Mouse (Mus musculus) kidney, adult 10 weeks (tissue): ENCODE results near the gene Loxl4. TPM values are rescaled to one million over a fixed set of nuclear protein-coding genes. Genes with fewer than 3 reads are reported as not detected.

Experiments used
- polyA plus RNA-seq: library from polyadenylated mRNA; stranded (reverse); fragments of 350-450 nt; fragmentation: Illumina TruSeq; extraction: RNeasy Lipid Tissue Mini Kit (QIAGEN cat#74804); gene quantifications from one replicate; pipeline ENCODE4 v1.2.3, GENCODE M21; 2014; ENCODE audit warnings: low read depth, low replicate concordance

Gene Loxl4
- polyA plus RNA-seq, result 3.0 TPM

GRCm38 (mm10) chr19:42612654-42613053, at the start of gene Loxl4:
TSS of gene Loxl4 (minus strand) at chr19:42612813.

Other genes starting within 250 kb of the Loxl4 start
- gene Crtac1, start 181.0 kb downstream of the Loxl4 start, polyA plus RNA-seq, result not detected
- 21.8 TPM for gene R3hcc1l, start 94.1 kb downstream of the Loxl4 start, polyA plus RNA-seq
- 11.5 TPM for gene Pyroxd2, start 140.0 kb upstream of the Loxl4 start, polyA plus RNA-seq
- gene Hps1, start 167.2 kb upstream of the Loxl4 start, polyA plus RNA-seq, result 0.69 TPM